ENCODE assay signal across 12 mouse cellular contexts in the genomic region with DNA sequence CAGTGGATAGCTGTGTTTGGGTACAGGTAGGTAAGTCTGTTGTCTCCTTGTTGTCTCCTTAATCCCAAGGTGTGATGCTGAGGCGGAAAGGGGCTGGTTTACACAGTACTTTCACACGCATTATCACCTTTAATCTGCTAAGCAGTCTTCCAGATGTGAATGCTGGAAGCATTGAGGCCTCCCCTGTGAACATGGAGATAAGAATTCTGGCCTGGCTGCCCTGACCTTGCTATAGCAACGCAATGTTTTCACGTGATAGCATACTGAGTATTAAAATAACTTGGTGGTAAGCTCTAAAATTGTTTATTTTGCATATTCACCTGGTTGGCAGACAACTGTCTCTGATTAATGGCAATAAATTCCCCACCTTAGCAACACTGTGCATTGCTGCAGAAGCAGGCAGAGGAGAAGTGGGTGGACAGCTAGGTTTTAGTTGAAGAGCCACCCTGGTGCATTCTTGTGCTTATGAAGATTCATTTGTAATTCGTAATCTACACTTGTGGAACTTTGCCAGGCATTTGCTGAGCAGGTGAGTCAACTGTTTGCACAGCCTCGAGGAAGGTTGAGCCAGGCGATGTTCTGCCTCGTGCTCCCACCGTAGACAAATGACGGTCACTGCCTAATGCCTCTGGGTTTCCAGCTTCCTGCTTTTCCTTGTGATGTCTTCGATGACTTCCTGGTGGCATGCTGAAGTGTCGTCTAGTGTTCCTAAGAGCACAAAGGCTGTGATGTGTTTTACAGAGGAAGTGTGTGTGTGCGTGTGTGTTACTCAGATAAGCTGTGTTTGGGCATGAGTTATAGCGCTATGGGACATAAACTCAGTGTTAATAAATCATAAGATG. TPM values are rescaled to one million over a fixed set of nuclear protein-coding genes. Genes with fewer than 3 reads are reported as not detected.
A peak's percentile ranks its signal among the peaks of the same experiment; 100 is the strongest.
DNase-seq lines count a peak whose midpoint lies in the region; ATAC-seq lines count a peak whose summit lies in the region.
"Had no signal": no experiment of that assay in that cellular context is flagged by ENCODE, and none has a peak within 500 bp of the region (broad histone marks: within the 10 kb centered on the region; RNA-seq: fewer than 3 reads in every experiment).

No protein-coding gene starts in this region.

- ATAC-seq in liver, embryonic 12.5 days, result peak; percentile 85
- ATAC-seq in megakaryocyte progenitor cell, adult 5-6 weeks (replicated peaks; ENCODE audit: poor library complexity), result peak; percentile 80
- no peak for ATAC-seq in forebrain, embryonic 15.5 days (replicated peaks)
- ATAC-seq in hindbrain, embryonic 12.5 days (ENCODE audit: low FRiP score), result no peak

- DNase-seq in kidney, postnatal 4 days, result peak; percentile 5 to 14
- no peak for DNase-seq in kidney, adult 9 months
- DNase-seq in ZHBTc4 (ENCODE audit: low read depth, low spot score), result peak; percentile 23
- DNase-seq in cerebellum, adult 9-10 months, result no peak
- DNase-seq: adrenal gland, postnatal 25 days had no signal

- H3K4me3 ChIP-seq in liver, embryonic 12.5 days, result no peak overlapping the region
- H3K4me3 ChIP-seq in forebrain, embryonic 15.5 days, result no peak overlapping the region
- H3K4me3 ChIP-seq in hindbrain, embryonic 12.5 days, result no peak overlapping the region
- H3K4me3 ChIP-seq: heart, embryonic 15.5 days; layer of hippocampus, adult 2 months had no signal

- H3K4me1 ChIP-seq in liver, embryonic 12.5 days, result peaks cover 34% of the 10 kb centered on the region
- H3K4me1 ChIP-seq in forebrain, embryonic 15.5 days, result no peaks in the 10 kb centered on the region
- H3K4me1 ChIP-seq in hindbrain, embryonic 12.5 days, result no peaks in the 10 kb centered on the region

- 31% methylated on average over 14 of the region's 14 CpGs for WGBS in liver, embryonic 12.5 days (ENCODE audit: insufficient replicate concordance)
- WGBS in forebrain, embryonic 15.5 days, result 90% methylated on average over 14 of the region's 14 CpGs
- WGBS in hindbrain, embryonic 12.5 days, result 86% methylated on average over 14 of the region's 14 CpGs

- no peaks in the 10 kb centered on the region for H3K36me3 ChIP-seq in liver, embryonic 12.5 days
- no peaks in the 10 kb centered on the region for H3K36me3 ChIP-seq in forebrain, embryonic 15.5 days
- no peaks in the 10 kb centered on the region for H3K36me3 ChIP-seq in hindbrain, embryonic 12.5 days
- H3K36me3 ChIP-seq: heart, embryonic 15.5 days had no signal

- H3K4me2 ChIP-seq in liver, embryonic 12.5 days, result peak overlapping the region; percentile 22
- no peak overlapping the region for H3K4me2 ChIP-seq in forebrain, embryonic 15.5 days (replicated peaks)
- H3K4me2 ChIP-seq in hindbrain, embryonic 12.5 days (replicated peaks), result no peak overlapping the region
- H3K4me2 ChIP-seq: heart, embryonic 15.5 days had no signal

- peak overlapping the region; percentile 41; the same call in 1 of the 2 replicates for H3K27ac ChIP-seq in liver, embryonic 12.5 days
- no peak overlapping the region for H3K27ac ChIP-seq in forebrain, embryonic 15.5 days (replicated peaks)
- H3K27ac ChIP-seq in hindbrain, embryonic 12.5 days, result no peak overlapping the region
- H3K27ac ChIP-seq: heart, embryonic 15.5 days; layer of hippocampus, adult 2 months; macrophage had no signal

- H3K27me3 ChIP-seq in liver, embryonic 12.5 days (replicated peaks), result no peaks in the 10 kb centered on the region
- no peaks in the 10 kb centered on the region for H3K27me3 ChIP-seq in forebrain, embryonic 15.5 days
- H3K27me3 ChIP-seq in hindbrain, embryonic 12.5 days, result no peaks in the 10 kb centered on the region
- H3K27me3 ChIP-seq: heart, embryonic 15.5 days had no signal

- H3K9ac ChIP-seq in liver, embryonic 12.5 days, result no peak overlapping the region
- no peak overlapping the region for H3K9ac ChIP-seq in forebrain, embryonic 15.5 days (replicated peaks)
- H3K9ac ChIP-seq in hindbrain, embryonic 12.5 days, result no peak overlapping the region
- H3K9ac ChIP-seq: heart, embryonic 15.5 days had no signal

- no peaks in the 10 kb centered on the region for H3K9me3 ChIP-seq in liver, embryonic 12.5 days (replicated peaks)
- H3K9me3 ChIP-seq in forebrain, embryonic 15.5 days, result no peaks in the 10 kb centered on the region
- no peaks in the 10 kb centered on the region for H3K9me3 ChIP-seq in hindbrain, embryonic 12.5 days (replicated peaks)
- H3K9me3 ChIP-seq: heart, embryonic 15.5 days had no signal

RNA-seq across cellular contexts. Expression of gene Gsap, which starts 31.6 kb away (rescaled TPM):
- 2.6 and 2.7 TPM in 2 replicates for polyA plus RNA-seq in liver, embryonic 12.5 days (2016; fragmentation: Nextera tagmentation; extraction: Ambion mirVana)
- total RNA-seq in megakaryocyte progenitor cell, adult 5-6 weeks (2015), result 2.1 and 4.4 TPM in 2 replicates
- 3.8 and 5.6 TPM in 2 replicates for total RNA-seq in megakaryocyte progenitor cell, adult 5-6 weeks (2017)
- 11.8 TPM in 2 replicates for polyA plus RNA-seq in forebrain, embryonic 15.5 days (2015; fragmentation: Nextera tagmentation; extraction: Ambion mirVana)
- polyA plus RNA-seq in hindbrain, embryonic 12.5 days (2016; fragmentation: Nextera tagmentation; extraction: Ambion mirVana), result 3.8 and 4.0 TPM in 2 replicates

Comparison
In these comparisons a context has a peak if more than half of its experiments do, and no peak if none do; other contexts are left out.
1. DNase-seq: peak in kidney, postnatal 4 days (2 of 2) and ZHBTc4 (single experiment); none in kidney, adult 9 months (single experiment) and cerebellum, adult 9-10 months (single experiment).
2. ATAC-seq: peak in liver, embryonic 12.5 days (single experiment) and megakaryocyte progenitor cell, adult 5-6 weeks (single experiment); none in forebrain, embryonic 15.5 days (single experiment) and hindbrain, embryonic 12.5 days (single experiment).